Mouse (Mus musculus): ENCODE measurements at regions not wholly inside any gene's neighbourhood (a gene's known extent, or its start where the extent isn't known, plus 50 kb on each side); places are given as distances from the start of the nearest gene placed in this dataset.

GRCm38 (mm10) chr8:126231801-126232200 is 66.6 kb upstream of the Slc35f3 start:
- Histone ChIP-seq H3K27ac (ENCODE audit: insufficient read depth, low read depth) (no peak overlapping the region), H3K9me3 (replicated peaks; ENCODE audit: low read length) (no peaks in the 10 kb centered on the region), H3K79me2 (replicated peaks; ENCODE audit: control insufficient read depth, extremely low read depth, insufficient read depth, poor library complexity, severe bottlenecking) (no peaks in the 10 kb centered on the region), H3K4me1 (ENCODE audit: control insufficient read depth in 1 of 2, insufficient read depth in 2 of 2) (peaks cover 0 to 3% of the 10 kb centered on the region in 2 experiments; a peak in 1 of 4 replicates), H3K27me3 (replicated peaks) (peaks cover 57% of the 10 kb centered on the region), H3K4me3 (replicated peaks in 1 of 3; ENCODE audit: low read depth in 2 of 3, low read length in 2 of 3, poor library complexity in 1 of 3) (no peak overlapping the region), H3K9ac (ENCODE audit: insufficient read depth, low read depth) (no peak overlapping the region), H3K4me2 (ENCODE audit: insufficient read depth, low read depth, poor library complexity, severe bottlenecking) (no peak overlapping the region), H3K36me3 (replicated peaks in 1 of 2; ENCODE audit: control insufficient read depth in 1 of 2, insufficient read depth in 1 of 2, low read length in 1 of 2) (no peaks in the 10 kb centered on the region)
- TF ChIP-seq JUN (IDR thresholded peaks at IDR 0.05; ENCODE audit: insufficient read depth, low read depth, low read length) = no peak
- dilution Hi-C loops (cut with MboI; ENCODE audit: extremely low pct_ligation_motif_present, extremely low pct_unique_long_range_greater_than_20kb, low sequenced_read_pairs) (no loop called here), in situ Hi-C loops (cut with MboI; ENCODE audit: low pct_ligation_motif_present, low pct_unique_long_range_greater_than_20kb, low sequenced_read_pairs) (no loop called here)
- no peak for DNase-seq (ENCODE audit: extremely low read depth)

- Histone ChIP-seq H3K36me3 (replicated peaks in 1 of 2; ENCODE audit: control insufficient read depth in 1 of 2, insufficient read depth in 1 of 2, low read length in 1 of 2) (no peaks in the 10 kb centered on the region), H3K4me2 (ENCODE audit: insufficient read depth, low read depth, poor library complexity, severe bottlenecking) (no peak overlapping the region), H3K27me3 (replicated peaks) (peaks cover 63% of the 10 kb centered on the region), H3K4me1 (ENCODE audit: control insufficient read depth in 1 of 2, insufficient read depth in 2 of 2) (peaks cover 0 to 3% of the 10 kb centered on the region in 2 experiments; a peak in 1 of 4 replicates), H3K9me3 (replicated peaks; ENCODE audit: low read length) (no peaks in the 10 kb centered on the region), H3K4me3 (replicated peaks in 1 of 3; ENCODE audit: low read depth in 2 of 3, low read length in 2 of 3, poor library complexity in 1 of 3) (no peak overlapping the region), H3K27ac (ENCODE audit: insufficient read depth, low read depth) (no peak overlapping the region), H3K9ac (ENCODE audit: insufficient read depth, low read depth) (no peak overlapping the region), H3K79me2 (replicated peaks; ENCODE audit: control insufficient read depth, extremely low read depth, insufficient read depth, poor library complexity, severe bottlenecking) (no peaks in the 10 kb centered on the region)
- no peak for DNase-seq (ENCODE audit: extremely low read depth)
- TF ChIP-seq JUN (IDR thresholded peaks at IDR 0.05; ENCODE audit: insufficient read depth, low read depth, low read length) (no peak), HCFC1 (IDR thresholded peaks at IDR 0.05; ENCODE audit: low read depth, low read length) (no peak), BHLHE40 (IDR thresholded peaks at IDR 0.05; ENCODE audit: low read depth, low read length) (no peak), NRF1 (IDR thresholded peaks at IDR 0.05; ENCODE audit: low read depth, low read length) (no peak), POLR2AphosphoS2 (IDR thresholded peaks at IDR 0.05; ENCODE audit: low read depth, low read length) (no peak), ETS1 (conservative IDR thresholded peaks at IDR 0.05; ENCODE audit: low read depth, low read length) (no peak), PAX5 (IDR thresholded peaks at IDR 0.05; ENCODE audit: low read length) (no peak), MAZ (IDR thresholded peaks at IDR 0.05; ENCODE audit: low read depth, low read length) (no peak), USF2 (conservative IDR thresholded peaks at IDR 0.05; ENCODE audit: low read depth, low read length) (no peak), MAX (IDR thresholded peaks at IDR 0.05; ENCODE audit: low read length) (no peak), GABPA (IDR thresholded peaks at IDR 0.05; ENCODE audit: insufficient replicate concordance, low read depth, low read length) (no peak), CHD2 (IDR thresholded peaks at IDR 0.05; ENCODE audit: low read length) (no peak), ZKSCAN1 (IDR thresholded peaks at IDR 0.05; ENCODE audit: borderline replicate concordance, low read depth, low read length) (no peak), RCOR1 (conservative IDR thresholded peaks at IDR 0.05; ENCODE audit: low read depth, low read length) (no peak), CTCF (conservative IDR thresholded peaks at IDR 0.05 in 1 of 2, IDR thresholded peaks at IDR 0.05 in 1 of 2; ENCODE audit: low read depth in 2 of 2, low read length in 2 of 2) (no peak), POLR2A (IDR thresholded peaks at IDR 0.05; ENCODE audit: low read depth, low read length) (no peak), MEF2A (IDR thresholded peaks at IDR 0.05; ENCODE audit: borderline replicate concordance, low read depth, low read length) (no peak)
- dilution Hi-C loops (cut with MboI; ENCODE audit: extremely low pct_ligation_motif_present, extremely low pct_unique_long_range_greater_than_20kb, low sequenced_read_pairs) = no loop called here
- in situ Hi-C loops (cut with MboI; ENCODE audit: low pct_ligation_motif_present, low pct_unique_long_range_greater_than_20kb, low sequenced_read_pairs) = no loop called here
These were observed 65.8 kb upstream of the Slc35f3 start for GRCm38 (mm10) chr8:126232521-126232920.

Measured in CH12.LX (cell line).